Mouse (Mus musculus) spleen, adult 10 weeks (tissue): ENCODE results near the gene A4gnt. TPM values are rescaled to one million over a fixed set of nuclear protein-coding genes. Genes with fewer than 3 reads are reported as not detected.

Experiments
- polyA plus RNA-seq: library from polyadenylated mRNA; stranded (reverse); fragments of 350-450 nt; fragmentation: Illumina TruSeq; extraction: RNeasy Lipid Tissue Mini Kit (QIAGEN cat#74804); gene quantifications from one replicate; pipeline ENCODE4 v1.2.3, GENCODE M21; 2015; ENCODE audit warnings: low replicate concordance; ENCODE audit not compliant: insufficient read depth

The A4gnt gene
- polyA plus RNA-seq = not detected

GRCm38 (mm10) chr9:99612202-99612601 lies at the start of gene A4gnt:
Gene A4gnt, plus strand, starts transcription at chr9:99612502.

DNA sequence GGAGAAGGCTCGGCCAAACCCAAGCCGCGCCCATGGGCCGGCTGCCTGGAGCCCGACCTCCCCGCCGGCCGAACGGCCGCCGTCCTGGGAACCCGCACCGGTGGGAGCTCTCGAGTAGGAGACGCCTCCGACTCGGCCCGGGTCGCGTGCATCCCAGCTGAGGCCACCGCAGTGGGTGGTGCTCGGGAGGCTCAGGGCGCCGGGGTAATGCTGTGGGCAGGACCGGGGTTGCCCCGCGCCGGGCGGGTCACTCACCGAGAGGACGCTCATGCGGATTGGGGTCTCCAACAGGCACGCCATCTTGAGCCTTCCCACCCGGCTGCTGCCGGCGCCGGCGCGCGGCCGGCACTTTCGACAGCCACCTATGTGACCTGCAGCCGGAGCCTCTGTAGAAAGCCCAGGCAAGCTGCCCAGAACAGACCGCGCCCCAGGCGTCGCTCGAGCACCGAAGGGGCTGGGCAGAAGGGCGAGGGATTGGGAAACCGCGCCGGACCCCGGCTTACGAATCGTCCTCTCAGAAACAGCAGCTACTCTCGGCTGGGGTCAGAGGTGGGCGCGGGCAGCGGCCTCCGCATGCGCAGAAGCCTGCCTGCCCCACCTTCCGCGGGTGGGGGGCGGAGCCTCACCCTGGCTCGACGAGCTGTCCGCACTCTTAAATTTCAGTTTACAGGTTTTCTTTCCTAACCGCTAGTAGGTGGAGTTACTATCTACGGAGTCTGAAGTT lies 43.8 kb upstream of the A4gnt start, which contains the start of gene Armc8:
Armc8 (minus strand) TSS at position 553 of the 724 bp plus-strand sequence.

DNA sequence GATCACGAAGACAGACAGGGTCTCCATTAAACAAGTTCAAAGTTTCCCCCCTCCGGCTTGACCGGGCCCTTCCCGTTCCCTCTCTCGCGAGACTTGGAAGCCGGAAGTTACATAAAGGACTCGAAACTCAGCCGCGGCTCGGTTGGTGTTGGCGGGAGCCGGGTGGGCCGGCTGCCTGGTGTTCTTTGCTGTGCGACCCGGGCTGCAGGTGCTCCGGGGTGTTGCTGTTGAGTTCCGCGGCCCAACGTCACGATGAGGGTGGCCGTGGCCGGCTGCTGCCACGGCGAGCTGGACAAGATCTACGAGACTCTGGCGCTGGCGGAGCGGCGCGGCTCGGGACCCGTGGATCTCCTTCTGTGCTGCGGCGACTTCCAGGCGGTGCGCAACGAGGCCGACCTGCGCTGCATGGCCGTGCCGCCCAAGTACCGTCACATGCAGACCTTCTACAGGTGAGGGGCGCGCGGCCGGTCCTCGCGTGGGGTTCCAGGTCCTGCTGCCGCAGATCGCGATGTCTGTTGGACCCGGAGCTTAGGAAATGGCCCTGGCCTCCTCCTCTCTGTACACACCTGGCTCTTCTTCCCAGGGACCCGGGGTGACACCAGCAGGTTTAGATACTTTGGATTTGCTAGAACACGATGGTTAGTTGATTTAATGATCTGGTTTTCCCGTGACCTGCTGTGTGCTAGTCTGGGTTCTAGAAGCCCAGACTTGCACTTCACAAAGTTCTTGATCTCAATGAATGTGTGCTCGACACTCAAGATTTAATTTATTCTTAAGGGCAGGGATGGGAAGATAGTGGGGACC lies 36.4 kb upstream of the A4gnt start, which contains the start of gene Dbr1:
Dbr1 (plus strand) TSS at position 123 of the 804 bp plus-strand sequence.

GRCm38 (mm10) chr9:99629281-99630011 lies 17.1 kb downstream of the A4gnt start, which contains the start of gene Dzip1l:
Gene Dzip1l, plus strand, starts transcription at chr9:99629496.

Other genes starting within 250 kb of the A4gnt start
- 12.3 TPM for gene Mras, start 175.1 kb upstream of the A4gnt start, polyA plus RNA-seq
- gene Nme9, start 161.0 kb upstream of the A4gnt start, polyA plus RNA-seq = 0.61 TPM
- 36.7 TPM for gene Armc8, start 43.6 kb upstream of the A4gnt start, polyA plus RNA-seq
- gene Dbr1, start 36.7 kb upstream of the A4gnt start, polyA plus RNA-seq = 24.9 TPM
- gene Dzip1l, start 17.0 kb downstream of the A4gnt start, polyA plus RNA-seq = 2.5 TPM
- not detected for gene Cldn18, start 104.8 kb downstream of the A4gnt start, polyA plus RNA-seq